Mouse (Mus musculus) brain, embryonic 18.5 days (tissue): ENCODE data around the gene Tbc1d4.

Source experiments
- DNase-seq: peaks from one replicate; pipeline ENCODE4 v3.0.0-alpha.2; 2012; ENCODE audit warnings: low read depth, low spot score

Gene Tbc1d4

DNA sequence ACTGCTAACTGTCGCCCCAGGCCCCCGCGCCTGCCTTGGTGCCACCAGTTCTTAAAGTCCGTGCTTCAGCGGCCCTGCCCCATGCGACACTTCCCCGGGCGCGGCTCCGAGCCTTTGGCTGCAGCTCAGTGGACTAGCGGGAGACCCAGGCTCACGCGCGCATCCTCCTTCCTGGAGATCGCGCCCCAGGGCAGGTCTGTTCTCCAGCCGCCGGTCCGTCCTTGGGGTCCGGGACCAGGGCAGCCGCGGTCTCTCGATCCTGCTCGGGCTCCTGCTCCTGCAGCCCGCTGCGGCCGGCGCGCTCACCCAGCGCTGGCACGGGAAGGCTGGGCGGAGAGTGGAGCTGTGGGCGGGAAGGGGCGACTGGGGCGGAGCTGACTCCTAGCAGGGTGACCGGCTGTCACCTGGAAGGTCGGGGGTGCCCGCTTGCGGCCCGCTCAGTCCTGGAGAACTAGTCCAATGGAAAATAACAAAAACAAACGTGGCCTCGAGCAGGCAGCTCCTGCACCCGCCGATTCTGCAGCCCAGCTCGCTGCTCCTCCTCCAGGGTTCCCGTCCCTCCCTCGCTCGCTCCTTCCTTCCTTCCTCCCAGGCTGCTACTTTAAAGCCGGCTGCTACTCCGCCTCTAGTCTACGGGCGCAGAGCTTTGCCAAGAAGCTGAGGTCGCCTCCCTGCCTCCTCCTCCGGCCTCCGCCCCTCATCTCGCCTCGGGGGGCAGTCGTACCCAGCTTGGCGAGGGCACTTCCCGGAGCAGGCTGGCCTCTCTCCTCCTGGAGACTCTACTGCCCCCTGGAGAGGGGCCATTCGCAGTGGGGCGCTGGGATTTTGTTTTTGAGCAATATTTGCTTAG is at the start of gene Tbc1d4:
Gene Tbc1d4, minus strand, starts transcription at position 673 of the 850 bp plus-strand sequence.
- DNase-seq = peak; percentile 49

DNA sequence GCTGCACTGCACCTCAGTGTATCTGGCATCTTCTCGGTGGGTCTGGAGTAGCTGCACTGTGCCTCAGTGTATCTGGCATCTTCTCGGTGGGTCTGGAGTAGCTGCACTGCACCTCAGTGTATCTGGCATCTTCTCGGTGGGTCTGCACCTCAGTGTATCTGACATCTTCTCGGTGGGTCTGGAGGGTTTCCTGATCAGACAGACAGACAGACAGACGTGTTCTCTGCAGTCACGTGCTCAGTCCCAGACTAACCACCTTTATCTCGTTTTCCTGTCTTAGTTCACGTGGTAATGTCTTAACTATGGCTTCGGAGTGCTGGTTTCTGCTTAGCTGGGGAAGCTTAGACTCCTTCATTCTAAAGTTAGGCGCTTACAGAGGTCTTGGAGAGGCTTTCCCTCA is 47.3 kb upstream of the Tbc1d4 start:
- no peak for DNase-seq

DNA sequence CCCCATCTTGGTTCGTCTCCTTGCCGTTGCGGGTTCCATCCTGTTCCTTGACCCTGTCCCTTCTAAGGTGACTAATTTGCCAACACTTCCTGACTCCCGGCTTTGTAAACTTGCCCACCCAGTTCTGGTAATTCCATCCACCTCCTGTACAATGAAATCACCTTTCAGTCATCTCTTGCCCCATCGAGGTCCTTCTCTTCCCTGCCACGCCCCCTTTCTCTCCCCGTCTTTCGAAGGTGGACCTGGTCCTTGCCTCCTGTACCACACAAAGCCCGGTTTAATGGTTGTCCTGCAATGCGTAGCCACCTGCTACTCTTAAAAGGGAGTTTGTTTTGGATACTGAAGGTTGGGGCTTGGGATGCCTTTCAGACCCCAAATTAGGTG is 45.5 kb upstream of the Tbc1d4 start:
- DNase-seq = no peak

DNA sequence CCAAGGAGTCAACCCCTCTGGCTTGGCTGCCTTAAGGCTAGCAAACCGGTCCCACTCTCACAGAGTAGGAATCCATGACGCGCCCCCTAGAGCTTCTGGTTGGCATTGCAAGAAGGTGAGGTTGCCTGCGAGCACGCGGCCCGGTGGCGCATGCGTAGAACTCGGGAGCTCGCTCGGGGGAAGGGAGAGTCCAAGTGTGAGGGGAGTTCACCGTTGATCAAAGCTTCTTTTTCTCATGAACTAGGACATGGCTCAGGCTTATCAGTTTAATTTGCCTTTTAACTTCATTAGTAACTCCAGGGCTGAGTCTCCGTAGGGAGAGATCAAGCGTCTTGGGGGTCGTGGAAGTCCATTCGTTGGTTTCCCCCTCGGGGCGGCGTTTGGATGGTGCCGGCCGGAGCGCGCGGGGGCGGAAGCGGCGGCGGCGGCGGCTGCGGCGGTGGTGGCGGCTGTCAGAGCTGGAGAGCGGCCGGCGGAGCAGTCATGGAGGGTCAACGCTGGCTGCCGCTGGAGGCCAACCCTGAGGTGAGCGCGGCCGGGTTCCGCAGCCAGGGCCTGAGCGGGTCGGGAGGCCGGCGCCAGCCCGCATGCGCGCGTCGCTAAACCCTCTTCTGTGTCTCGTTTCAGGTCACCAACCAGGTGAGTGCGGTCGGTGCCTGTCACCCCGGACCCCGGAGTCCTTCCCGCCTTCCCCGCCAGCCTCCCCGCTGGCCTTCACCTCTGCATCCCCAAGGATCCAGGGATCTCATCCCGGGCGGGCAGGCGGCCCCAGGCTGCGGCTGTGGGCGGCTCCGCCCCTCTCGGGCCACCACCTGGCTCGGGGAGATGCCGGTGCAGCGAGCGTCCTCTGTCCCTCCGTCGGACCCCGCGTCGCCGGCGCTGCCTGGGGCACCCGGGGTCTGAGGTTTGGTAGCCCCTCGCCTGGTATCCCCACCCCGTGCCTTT is 44.9 kb upstream of the Tbc1d4 start, which contains the start of gene Uchl3:
Gene Uchl3, plus strand, starts transcription at position 387 of the 945 bp plus-strand sequence.
- DNase-seq = peak; percentile 84

DNA sequence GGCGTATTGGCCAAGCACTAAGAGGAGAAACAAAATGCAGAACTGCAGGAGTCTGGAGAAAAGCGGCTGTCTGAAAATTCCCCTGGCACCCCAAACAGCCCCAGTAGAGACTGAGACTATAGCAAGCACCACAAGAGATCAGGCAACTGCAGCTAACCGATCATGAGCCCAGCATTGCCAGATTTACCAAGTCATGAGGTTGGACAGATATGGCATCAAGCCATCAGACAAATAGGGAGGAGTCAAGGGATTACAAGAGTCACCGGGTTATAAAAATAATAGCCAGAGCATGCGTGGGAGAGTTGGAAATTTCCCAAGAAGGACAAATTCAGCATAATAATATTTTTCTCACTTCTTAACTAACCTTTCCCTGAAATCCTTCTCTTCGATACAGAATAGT is 43.6 kb upstream of the Tbc1d4 start:
- DNase-seq = no peak

DNA sequence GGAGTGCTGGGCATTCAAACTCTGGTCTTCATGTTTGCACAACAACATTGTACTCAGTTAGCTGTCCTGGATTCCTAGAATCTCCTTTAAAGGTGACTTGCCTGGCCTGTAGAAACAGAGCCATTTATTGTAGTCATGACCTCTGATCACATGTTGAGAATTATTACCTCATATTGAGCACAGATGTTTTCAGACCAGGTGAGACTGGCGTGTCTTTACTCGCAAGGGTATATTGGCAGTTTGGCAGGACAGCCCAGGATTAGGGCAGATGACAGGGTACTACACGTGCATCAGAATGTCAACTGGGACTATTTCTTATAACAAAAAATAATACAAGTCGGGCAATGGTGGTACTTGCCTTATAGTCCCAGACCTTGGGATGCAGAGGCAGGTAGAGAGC is 41.6 kb upstream of the Tbc1d4 start:
- DNase-seq = no peak

DNA sequence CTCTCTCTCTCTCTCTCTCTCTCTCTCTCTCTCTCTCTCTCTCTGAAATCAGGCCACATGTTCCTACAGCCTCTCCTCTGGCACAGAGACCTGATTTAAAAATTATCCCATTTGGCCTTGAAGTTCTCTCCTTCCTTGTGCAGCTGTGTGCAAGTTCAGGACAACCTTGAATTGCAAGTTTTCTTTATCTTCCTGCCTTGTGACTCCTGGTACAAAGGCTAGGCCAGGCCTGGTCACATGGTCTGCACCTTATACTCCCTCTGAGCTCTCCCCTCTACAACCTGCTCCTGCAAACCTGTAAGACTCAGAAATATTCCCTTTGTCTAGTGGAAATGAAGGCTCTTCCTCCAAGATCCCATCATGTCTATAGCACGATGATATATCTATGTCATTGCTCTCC is 36.0 kb upstream of the Tbc1d4 start:
- no peak for DNase-seq

DNA sequence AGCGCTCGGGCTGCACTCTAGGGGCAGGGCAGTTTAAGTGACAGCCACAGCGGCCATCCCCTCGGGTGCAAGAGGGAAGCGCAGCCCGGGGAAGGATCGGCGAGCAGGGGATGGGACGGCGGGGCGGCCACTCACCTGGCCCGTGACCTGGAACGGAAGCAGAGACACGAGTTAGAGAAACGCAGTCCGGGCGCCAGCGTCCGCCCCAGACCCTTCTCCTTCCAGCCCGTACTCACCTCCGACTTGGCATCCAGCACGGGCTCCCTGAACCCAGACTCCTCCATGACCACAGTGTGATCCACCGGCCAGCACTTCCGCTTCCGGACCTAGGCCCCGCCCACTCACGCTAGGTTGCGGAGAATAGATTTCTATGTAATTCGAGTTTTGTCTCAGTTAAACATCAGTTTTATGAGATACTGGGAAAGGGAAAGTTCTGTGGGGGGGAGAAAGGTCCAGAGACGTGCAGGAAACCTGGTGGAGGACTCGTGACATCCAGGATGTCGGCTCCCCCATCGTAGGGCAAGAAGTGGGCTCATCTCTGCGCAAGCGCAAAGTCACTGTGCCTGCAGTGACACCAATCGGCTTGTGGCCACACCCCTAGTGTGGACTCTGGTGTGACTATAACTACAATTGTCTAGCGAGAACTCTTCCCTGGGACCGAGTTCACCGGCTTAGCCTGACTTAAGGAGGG is 31.3 kb upstream of the Tbc1d4 start, which contains the start of gene Commd6:
Gene Commd6, minus strand, starts transcription at position 534 of the 691 bp plus-strand sequence.
- peak; percentile 82 for DNase-seq

DNA sequence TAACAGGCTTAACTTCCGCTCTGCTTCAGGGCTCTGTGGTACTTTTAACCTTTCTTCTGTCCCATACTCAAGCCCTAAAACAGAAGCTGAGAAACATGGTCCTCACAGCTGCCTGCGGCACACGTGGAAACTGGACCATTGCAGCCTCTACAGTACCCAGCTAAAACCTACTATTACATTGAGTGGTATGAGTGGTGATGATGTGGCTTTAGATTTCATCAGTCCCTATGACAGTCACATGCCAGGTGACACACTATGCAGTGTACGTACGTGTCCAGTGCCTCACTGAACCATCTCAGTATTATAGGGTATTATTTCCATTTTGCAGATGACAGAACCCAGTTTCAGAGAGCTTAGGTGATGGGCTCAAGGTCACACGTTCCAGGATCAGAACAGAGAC is 28.4 kb upstream of the Tbc1d4 start:
- DNase-seq = no peak

DNA sequence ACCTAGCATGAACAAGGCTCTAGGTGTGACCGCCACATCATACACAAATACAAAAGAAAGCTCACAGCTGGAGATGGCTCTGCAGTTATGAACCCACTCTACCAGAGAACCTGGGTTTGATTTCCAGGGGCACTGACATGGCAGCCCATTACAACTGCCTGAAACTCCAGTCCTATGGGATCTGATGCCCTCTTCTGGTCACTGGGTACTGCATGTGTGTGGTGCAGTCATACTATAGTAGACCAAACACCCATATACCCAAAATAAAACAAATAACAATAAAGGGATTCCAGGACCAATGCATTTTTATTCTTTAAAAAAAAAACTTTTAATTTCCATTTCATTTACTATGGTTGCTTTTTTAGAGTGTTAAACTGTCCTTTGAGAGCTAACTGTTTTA is 26.8 kb upstream of the Tbc1d4 start:
- no peak for DNase-seq

DNA sequence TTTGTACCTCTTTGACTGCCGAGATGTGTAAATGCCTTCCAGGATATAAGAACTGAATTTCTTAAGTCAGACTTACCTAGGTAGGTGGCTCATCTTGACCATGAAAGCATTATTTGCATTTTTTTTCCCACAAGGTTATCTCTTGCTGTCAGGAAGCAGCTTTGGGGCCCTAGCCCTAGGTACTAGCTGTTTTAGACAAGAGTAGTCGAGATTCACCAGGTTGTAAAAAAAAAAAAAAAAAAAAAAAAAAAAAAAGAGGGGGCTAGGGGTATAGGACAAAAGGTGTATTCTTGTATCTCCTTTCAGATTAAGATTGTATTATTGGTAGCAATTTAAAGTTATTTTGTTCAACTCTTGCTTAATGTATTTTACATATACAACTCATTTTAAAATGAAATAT is 21.6 kb upstream of the Tbc1d4 start:
- DNase-seq = no peak

DNA sequence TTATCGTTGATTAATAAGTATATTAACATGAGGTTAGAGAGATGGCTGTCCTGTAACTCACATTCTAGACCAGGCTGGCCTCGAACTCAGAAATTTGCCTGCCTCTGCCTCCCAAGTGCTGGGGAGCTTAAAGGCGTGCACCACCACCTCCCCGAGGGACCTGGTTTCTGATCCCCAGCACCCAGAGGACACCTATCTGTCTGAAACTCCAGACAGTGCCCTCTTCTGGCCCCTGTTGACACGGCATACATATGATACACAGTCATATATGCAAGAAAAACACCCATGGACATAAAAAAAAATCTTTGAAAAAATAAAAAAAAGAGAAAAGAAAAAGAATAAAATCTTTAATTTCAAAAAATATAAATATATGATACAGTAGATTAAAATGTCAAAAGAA is 8.7 kb upstream of the Tbc1d4 start:
- DNase-seq = no peak

DNA sequence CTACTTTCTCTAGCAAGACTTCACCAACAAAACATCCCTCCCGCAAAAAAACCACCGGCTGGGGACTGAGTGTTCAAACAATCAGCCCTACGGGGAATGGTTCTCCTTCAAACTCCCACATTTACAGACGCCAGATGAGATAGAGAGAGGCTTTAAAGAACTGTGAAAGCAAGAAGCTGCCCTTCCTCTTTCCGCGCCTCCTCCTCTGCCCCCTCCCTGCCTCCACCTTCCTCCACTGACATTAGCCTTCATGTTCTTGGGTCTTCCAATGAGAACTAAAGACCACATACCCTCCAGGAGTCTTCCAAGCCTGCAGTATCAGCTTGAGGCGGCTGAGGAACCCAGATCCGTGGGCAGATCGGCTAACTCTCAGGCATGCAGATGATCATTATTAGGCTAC is 7.2 kb upstream of the Tbc1d4 start:
- no peak for DNase-seq

DNA sequence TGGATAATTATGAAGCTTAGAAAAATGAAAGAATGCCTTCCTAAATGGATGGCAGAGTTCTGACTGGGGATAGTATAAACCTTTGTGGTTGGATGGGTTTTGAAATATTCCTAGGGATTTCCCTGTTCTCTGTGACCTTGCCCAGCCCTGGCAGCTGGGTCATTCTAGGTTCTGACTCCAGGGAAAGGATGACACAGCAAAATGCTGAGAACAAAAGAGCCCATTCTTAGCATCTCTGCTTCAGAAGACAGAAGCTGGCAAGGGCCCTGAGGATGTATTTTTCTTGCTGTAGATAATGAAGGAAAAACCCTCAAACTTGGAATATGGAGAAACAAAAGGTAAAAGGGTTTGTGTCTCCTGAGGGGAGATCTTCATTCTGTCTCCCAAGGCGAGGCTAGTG is 4.2 kb upstream of the Tbc1d4 start:
- DNase-seq = no peak

DNA sequence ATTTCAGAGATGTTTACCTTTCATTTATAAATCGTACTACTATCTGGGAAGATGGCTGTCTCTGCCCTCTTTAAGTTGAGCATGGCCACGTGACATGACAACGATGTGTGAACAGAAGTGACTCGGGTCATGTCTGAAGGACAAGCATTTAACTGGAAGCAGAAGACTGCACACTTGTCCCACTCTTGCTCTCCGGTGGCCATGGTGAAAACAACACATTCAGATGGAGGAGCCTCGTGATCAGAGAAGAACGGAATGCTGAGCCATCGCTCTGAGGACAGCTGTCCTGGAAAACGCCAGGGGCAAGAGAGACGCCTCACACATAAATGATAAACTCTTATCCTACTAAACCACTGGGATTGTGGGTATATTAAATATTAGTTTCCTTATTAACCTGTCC is 1.7 kb upstream of the Tbc1d4 start:
- DNase-seq = no peak

DNA sequence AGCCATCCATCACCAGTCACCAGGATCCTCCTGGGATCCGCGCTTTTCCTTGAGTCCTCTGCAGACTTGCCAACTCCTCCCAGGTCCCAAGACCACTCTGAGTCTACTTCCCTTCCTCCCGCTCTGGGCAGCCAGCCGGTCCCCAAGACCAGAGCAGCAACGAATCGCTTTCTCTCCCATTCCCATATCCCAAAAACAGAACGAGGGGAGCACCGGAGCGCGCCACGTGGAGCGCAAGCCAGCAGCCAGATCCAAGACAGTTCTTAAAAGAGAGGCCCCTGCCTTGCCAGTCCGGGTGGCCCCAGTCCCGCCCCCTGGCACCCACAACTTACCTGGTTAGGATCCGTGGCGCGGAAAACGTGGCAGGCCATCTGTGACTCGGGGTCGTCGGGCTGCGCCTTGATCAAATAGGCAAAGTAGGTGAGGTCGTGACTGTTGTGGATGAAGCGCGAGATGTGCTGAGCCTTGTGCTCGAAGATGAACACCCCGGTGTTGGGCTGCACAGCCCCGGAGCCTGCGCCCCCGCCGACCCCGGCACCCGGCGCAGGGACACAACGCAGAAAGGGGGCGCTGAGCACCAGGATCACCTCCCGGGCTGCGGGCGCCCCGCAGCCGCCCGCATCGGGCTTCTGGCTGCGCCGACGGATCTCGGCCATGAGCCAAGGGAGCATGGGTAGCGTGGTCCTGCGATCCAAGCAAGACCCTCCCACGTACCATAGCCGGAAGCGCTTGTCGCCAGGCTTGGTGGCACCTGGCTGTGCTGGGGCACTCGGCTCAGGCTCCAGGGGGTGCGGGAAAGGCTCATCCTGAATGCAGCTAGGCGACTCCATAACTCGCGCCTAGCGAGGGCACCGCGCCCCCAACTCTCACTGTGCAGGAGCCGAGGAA is 1.1 kb downstream of the Tbc1d4 start:
- no peak for DNase-seq

DNA sequence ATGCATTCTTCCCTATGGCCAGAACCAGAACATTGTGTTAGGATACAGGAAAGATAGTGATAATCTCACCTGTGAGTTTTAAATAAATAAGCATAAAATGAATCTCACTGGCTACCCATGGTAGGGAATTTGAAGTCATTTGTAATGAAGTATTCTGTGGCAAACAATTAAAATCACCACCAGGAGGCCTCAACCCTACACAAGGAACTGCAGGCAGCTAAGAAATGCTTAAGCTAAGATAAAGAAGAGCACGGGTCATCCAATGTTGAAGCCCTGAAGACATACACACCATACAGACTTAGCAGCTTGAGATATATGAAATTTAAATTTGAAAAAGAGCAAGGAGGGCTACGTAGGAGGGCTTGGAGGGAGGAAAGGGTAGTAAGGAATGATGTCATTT is 3.1 kb downstream of the Tbc1d4 start:
- DNase-seq = no peak

DNA sequence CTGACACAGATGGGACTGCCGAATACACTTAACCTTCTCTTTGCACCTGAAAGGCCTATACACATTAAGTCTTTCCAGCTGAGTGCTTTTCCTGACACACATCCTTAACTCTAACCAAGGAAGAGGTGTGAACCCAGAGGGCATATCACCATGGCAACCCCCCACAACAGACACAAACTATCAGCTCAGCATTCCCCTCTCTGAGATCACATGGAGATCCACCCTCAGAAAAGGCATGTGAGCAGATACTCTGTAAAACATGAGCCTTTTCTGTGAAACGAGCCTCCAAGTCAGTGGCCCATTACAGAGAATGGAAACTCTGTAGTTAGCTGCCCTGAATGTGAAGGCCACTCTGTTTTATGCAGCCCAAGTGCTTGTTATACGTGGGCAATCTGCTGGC is 6.1 kb downstream of the Tbc1d4 start:
- DNase-seq = no peak

DNA sequence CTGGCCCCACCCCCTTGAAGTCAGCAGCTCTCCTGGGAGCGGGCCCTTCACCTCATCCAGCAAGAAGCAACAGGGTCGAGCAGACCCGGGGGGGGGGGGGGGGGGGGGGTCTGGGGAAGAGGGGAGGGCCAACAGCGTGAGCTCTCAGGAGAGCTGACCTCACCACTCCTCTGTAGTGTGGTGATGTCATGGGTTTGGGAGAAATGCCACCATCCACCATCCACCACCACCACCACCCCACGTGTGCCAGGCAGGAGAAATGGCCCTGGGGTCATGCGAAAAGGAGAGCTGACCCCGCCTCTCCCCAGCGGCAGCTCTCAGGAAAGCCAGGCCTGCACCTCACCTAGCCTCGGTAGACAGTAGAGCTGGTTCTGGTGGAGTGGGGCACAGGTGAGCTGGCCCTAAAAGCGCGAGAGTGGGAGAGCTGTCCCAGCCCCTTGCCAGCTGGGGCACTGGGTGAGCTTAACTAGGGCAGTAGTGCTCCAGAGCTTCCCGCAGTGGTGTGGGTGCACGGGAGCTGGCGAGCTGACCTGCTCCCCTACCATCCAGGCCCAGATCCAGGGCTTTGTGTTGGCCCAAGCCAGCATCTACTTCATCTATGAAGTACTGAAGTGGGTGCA is 11.8 kb downstream of the Tbc1d4 start:
- no peak for DNase-seq

DNA sequence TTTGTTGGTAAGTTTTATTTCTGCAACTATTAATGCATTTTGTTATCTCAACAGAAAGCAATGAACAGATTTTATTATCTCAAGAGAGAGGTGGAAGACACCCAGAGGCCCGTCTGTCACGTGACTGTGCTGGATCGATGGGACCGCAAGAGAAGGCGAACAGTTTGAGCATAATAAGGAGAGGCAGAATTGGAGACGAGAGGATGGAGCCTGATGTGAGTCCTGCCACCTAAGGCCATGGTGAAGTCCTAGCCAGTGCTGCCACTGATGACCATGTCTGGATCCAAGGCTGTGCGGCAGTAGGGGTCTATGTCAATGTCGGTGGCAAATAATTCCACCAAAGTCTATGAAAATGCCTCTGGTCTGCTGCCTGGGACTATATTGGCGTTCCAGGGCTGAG is 12.3 kb downstream of the Tbc1d4 start:
- DNase-seq = no peak
